Mouse (Mus musculus): ENCODE results near the gene Pptc7.
A peak's percentile ranks its signal among the peaks of the same experiment; 100 is the strongest.

Pptc7 gene

DNA sequence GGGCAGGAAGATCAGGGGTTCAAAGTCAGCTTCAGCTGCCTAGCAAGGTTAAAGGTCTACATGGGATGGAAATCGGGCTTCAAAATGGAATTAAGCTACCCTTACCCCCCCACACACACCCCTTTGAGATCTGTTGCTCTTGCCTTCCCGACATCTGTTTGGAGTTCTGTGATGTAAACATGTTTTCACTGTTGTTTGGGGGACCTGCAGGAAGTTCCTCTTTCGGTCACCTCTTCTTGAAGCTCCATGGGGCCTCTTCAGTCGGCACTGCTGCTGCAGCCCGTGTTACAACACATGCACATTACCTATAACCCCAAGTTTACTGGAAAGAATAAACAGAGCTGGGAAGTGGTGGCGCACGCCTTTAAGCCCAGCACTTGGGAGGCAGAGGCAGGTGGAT lies 17.0 kb upstream of the Pptc7 start:
- DNase-seq (ENCODE audit: low spot score in 2 of 2) = no peak

DNA sequence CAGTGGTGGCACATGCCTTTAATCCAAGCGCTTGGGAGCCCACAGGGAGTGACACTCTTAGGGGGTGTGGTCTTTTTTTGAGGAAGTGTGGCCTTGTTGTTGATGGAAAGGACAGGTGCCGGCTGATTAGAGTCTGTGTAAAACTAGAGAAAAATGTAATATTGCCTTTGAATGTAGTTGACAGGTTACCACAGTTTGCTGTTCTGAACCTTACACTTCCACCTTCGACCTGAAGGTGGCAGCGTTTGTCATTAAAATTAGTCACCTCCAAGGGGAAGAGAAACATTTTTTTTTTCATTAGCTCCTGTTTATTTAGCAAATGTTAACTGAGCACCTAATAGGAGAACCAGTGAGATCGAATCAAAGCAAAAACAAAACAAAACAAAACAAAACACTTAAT lies 16.3 kb upstream of the Pptc7 start:
- peak; percentile 84 to 86 for DNase-seq (ENCODE audit: low spot score in 2 of 2)

DNA sequence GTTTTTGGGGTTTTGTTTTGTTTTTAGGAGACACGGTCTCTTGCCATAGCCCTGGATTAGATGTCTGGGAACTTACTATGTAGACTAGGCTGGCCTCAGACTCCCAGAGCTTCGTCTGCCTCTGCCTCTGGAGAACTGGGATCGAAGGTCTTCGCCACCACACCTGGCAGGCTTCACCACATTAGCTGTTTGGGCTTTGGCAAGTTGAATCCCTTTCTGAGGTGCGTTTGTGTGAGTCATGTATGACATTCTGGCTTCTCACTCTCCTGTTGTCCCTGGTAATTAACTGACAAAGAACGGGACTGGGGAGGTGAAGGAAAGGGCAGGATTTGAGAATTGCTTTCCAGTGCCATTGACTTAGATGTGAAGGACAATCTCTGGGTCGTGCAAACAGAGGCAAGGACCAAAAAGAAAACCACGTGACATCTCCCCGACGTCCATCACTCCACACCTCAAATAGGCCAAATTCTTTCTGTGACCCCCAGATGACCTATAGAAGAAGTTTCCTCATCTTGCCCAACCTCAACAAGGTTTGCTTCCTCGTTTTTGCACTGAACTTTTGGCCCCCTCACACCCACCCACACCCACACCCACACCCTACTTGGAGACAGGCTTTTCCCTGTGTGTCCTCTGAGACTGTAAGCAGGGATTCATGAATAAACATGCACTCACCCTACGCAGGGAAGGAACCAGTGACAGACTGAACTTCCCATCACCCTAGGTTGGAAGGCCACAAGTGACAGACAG lies 15.1 kb upstream of the Pptc7 start:
- DNase-seq (ENCODE audit: low spot score in 2 of 2) = no peak

DNA sequence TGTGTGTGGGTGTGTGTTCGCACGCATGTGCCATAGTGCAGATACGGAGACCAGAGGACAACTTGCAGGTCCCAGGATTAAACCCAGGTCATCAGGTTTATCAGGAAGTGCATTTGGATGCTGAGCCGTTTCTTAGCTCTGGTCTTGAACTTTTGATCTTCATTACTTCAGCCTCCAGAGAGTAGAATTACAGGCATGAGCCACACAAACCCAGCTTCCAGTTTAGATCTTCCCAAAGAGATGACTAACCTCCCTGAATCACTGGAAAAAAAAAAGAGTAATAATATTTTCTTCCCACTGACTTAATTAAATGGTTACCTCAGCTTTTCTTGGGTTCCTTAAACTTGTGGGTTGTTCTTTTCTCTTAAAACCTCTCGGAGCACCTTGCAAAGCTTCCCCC lies 11.3 kb upstream of the Pptc7 start:
- DNase-seq (ENCODE audit: low spot score in 2 of 2) = no peak

DNA sequence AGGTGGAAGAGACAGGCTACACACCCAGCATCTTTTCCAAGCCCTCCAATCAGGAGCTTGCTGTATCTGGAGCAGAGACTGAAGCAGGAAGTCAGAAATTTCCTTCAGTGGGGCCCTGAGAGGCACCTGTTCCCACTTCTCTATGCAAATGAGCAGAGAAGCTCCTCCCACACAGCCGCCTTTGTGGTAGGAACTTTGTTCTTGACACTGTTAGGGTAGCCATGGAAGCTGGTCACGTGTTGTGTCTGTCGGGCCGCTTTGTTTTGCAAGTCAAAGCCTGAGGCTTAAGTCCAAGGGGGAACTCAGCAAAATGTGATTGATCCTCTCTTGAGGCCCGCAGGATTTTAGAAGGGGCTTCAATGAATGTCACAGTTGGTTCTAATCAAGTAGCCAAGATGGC lies 9.4 kb upstream of the Pptc7 start:
- no peak for DNase-seq (ENCODE audit: low spot score in 2 of 2)

DNA sequence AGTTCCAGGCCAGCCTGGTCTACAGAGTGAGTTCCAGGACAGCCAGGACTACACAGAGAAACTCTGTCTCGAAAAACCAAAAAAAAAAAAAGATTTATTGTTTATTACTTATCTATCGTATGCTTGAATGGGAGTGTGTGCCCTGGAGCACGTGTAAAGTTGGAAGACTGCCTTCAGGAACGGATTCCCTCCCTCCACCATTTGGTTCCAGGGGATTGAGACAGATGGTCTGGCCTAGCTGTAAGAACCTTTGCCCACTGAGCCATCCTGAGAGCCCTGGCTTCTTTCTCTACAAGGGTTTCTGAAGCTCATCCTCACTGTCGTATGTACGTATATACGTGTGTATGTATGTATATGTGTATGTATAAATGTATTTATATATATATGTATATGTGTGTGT lies 5.2 kb upstream of the Pptc7 start:
- no peak for DNase-seq (ENCODE audit: low spot score in 2 of 2)

DNA sequence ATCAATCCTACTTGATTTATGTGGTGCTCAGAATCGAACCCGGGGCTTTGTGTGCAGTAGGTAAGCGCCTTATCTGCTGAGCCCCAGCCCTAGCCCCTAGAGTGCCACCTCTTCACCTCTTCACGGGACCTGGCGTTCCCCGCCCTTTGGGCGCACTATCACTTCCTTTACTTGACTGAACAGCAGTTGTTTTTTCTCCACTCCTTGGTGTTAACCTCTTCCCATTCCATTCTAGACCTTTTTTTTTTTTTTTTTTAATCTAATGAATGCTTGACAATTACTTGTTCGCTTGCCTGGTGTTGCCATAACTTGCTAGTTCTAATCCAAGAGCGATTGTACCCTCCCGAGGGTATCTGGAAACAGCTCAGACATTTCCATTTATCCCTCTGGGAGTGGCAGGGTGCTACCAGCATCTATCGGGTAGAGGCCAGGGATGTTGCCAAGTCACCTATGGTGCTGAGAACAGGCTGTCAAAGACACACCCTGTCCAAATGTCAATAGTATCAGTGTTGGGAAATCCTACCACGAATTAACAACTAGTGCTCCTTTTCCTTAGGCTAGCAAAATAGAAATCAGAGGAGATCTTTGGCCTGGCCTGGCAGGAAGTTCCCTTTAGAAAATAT lies 4.3 kb upstream of the Pptc7 start:
- no peak for DNase-seq (ENCODE audit: low spot score in 2 of 2)

DNA sequence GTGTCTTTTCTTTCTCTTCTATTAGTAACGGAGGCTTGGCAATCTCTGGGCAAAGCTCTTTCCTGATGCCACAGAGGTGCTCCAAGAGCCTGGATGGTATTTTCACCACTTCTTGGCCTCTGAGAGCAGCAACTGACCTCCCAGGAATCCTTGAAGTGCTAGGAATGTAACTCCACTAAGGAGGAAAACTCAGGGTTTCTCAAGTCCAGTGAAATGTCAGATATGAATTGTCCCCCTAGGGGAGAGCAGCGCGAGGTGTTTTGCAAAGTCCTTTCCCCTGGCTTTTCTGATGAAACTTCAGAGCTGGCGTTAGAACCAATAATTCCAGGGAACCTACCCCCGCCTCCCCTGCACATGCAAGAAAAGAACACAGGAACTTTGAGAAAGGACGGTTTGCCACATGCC lies 3.7 kb upstream of the Pptc7 start:
- no peak for DNase-seq (ENCODE audit: low spot score in 2 of 2)

DNA sequence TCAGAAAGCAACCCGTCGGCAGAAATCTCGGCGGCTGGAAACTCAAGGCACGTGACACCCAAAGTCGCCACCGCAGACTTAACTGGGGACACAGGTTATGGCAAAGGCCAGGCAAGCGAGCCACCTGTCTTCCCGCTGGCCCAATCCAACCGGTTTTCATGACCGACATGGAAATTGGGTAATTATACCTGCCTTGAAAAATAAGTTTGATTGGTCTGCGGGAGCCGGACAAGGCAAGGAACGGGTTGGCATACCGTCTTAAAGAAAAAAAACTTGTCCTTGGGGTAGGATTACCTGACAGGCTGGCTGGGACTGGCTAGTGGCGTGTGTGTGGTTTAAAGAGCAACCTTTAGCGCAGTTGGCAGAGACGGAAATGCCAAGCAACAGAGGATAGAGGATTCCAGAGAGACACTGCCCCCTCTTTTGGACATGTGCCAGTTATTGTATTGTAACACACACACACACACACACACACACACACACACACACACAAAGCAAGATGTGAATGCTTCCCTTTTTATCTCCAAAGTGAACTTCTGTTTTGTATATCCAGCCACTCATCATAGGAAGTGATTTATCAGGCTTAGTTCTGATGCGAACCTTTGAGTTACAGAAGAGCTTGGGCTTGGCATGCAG lies 3.2 kb upstream of the Pptc7 start:
- peak in 1 of 2 experiments; percentile 26 for DNase-seq (ENCODE audit: low spot score in 2 of 2)

DNA sequence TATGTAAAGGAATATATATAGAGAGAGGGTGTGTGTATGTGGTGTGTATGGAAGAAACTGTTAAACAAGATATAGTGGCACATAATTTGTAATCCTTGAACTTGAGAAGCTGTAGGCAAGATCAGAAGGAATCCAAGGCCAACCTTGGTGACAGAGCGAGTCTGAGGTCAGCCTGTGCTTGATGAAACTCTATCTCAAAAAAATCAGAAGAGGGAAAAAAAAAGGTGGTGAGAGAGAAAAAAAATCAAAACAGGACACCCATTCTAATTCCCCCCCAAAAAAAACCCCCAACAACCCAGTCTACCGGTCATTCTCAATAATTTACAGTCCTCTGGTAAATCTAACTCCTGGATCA lies 360 bp upstream of the Pptc7 start:
- DNase-seq (ENCODE audit: low spot score in 2 of 2) = no peak

DNA sequence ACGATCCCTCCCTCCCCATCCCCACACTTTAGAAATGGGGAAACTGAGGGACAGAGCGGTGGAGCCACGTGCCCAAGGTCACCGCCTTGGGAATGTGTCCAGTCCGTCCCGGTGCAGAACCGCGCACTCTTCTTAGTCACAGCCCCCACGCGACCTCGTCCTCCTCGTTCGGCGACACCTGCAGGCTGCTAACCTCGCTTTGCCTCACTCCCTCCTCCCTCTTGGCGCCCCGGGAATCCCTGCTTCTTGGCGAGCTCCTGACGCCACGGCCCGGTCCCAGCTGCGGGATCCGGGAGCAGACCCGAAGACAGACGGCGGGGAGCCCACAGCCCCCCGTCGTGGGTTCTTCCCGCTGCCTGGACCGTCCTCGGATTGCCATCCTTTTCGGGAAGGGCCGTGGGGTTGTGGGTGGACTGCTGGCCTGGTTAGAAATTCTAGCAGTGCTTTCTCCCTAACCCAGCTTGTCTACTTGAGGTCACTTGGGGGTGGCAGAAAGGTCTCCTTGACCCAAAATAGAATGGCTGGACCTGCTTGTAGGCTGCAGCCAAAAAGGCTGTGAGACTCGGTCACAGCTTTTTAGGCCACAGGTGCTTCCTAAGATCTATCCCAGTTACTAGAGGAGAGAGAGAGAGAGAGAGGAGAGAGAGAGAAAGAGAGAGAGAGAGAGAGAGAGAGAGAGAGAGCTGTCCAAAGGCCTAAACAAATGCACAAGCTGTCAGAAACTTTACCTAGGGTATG lies 1.0 kb downstream of the Pptc7 start:
- DNase-seq (ENCODE audit: low spot score in 2 of 2) = peak in 1 of 2 experiments; percentile 50

DNA sequence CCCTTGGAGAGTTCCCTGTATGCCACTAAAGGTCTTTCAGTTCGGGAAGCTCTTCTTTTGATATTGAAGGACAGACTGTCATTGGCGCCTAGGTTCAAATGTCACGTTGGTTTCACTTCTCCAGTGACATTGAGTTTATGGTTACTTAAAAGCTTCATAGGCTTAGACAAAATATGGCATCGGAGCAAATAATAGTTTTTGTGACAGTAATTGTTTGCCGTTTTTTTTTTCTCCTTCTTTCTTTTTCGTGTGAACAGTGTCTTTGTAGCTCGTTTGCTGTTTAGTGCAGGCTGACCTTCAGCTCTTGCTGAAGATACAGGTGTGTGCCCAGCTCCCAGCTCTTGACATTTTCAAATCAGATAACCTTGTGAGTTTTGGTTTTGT lies 1.6 kb downstream of the Pptc7 start:
- DNase-seq (ENCODE audit: low spot score in 2 of 2) = no peak

DNA sequence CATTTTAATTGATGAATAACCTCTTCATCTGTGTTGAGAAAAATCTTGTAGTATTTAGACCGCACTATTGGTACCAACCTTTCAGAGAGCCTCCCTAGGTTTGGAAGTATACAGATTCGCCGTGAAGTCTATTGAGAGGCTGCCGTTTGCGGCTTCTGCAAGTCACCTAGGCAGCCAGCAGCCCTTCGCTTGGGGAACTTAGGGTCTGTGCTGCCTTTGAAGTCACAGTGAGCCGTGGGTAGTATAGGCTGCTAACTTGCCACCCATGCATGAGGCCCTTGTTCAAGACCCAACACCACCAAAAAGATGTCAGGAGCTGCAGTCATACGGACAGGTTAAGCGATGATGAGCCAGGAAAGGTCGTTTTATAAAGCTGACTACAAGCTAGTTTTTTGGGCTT lies 2.0 kb downstream of the Pptc7 start:
- no peak for DNase-seq (ENCODE audit: low spot score in 2 of 2)

DNA sequence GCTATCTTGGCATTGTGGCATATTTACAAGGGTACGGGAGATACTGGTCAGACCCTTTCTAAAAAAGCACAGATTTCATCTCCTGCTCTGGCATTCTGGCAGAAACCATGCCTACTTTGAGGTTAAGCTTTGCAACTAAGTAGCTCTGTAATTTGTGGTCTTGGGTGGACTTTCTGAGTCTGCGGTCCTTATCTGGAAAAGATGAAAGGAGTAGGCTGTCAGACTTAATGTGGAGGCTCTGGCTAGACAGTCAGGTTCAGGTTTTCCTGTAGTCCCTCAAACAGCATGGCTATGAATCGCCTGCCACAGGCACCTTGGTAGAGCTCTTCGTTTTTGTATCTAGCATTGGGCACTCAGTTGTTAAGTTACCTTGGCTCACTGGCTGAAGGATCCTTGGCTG lies 2.9 kb downstream of the Pptc7 start:
- no peak for DNase-seq (ENCODE audit: low spot score in 2 of 2)

DNA sequence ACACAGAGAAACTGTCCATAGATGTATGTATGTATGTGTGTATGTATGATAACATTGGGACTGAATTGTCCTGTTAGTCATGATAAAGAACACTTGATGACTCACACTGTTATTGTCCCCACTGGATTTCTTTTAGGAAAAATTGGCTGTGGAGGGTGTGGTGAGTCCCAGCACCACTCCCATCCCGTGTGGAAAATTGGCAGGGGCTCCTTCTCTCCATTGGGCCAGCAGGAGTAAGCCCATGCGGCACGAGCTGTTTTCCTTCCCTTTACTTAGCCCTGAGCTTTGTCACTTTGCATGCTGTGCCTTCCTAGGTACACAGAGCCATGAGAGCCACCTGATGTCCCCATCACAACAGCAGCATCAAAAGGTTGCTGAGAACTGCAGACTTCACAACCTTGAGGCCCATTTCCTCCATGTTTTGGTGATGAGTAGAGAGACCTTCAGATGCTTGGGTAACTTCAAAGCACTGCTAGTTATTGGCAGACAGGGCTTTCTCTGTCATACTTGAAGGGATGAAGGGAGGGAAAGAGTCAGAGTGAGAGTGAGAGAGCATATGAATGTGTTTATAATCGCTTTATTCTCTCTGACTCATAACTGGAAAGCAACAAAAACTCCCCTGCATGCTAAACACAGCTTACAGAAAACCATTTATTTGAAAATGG lies 4.1 kb downstream of the Pptc7 start:
- DNase-seq (ENCODE audit: low spot score in 2 of 2) = no peak

DNA sequence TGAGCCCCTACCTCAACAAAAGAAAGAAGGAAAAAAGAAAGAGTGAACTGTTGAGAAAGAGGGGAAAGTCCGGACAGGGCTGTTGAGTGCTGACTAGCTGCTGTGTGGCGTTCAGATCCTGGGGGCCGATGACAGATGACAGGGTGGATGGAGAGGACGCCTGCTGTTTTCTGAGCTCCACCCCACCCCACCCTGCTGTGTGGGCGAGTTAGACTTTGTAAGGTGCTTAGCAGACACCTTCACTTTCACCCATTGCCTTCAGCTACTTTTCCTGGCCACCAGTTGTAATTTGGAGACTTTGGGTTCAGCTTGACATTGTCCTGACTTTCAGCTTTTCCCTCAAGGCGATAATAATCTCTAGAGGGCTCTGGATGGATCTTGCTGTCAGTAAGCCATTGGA lies 7.0 kb downstream of the Pptc7 start:
- DNase-seq (ENCODE audit: low spot score in 2 of 2) = no peak

DNA sequence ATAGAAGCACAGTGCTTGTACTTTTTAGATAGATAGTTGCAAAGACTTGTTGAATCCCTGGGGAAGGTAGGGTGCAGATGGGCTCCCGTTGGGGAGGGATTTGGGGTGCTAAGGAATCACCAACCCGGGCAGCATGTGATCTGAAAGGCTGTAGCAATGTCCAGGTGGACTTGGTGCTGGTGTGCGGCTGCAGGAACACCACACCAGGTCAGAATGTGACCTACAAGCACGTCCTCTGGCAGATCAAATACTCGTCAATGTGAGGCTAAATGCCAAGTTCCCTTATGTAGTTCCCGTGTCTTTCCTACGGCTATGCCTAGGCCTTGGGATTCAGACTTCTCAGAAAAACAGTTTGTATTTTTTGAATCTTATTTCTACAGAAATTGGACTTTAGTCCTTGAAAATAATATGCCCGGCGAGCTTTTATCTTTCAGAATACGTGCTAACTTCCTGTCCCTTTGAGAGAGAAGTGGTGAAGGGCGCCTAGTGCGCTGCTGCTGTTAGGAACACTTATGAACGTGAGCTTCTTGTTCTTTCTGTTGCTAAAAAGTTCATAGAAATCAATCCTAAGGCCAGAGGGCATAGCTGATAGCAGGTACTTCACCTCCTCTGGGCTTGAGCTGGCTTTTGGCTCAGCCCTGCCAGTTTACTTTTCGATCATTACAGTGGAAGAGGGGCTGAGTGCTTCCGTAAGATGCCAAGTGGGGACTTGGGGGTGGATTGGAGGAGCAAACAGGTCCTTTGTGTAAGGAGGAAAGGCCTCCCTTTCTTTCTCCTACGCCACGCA lies 7.6 kb downstream of the Pptc7 start:
- DNase-seq (ENCODE audit: low spot score in 2 of 2) = no peak

DNA sequence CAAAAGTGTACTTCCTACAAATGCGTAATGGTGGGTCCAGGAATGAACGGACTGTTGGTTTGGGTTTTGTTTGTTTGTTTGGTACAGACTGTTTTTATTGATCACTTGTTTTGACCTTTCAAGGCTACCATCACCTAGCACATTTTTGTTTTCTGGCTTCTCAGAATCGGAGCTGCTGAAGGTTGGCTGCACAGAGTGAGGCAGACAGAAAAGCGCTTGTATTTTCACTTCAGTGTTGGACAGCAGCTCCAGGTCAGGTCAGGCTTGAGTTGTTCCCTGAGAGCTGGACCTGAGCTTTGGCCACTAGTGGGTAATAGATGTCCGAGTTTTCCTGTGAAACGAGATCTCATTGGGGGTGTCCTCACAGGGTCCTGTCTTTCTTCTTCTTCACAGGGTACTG lies 9.0 kb downstream of the Pptc7 start:
- DNase-seq (ENCODE audit: low spot score in 2 of 2) = no peak

DNA sequence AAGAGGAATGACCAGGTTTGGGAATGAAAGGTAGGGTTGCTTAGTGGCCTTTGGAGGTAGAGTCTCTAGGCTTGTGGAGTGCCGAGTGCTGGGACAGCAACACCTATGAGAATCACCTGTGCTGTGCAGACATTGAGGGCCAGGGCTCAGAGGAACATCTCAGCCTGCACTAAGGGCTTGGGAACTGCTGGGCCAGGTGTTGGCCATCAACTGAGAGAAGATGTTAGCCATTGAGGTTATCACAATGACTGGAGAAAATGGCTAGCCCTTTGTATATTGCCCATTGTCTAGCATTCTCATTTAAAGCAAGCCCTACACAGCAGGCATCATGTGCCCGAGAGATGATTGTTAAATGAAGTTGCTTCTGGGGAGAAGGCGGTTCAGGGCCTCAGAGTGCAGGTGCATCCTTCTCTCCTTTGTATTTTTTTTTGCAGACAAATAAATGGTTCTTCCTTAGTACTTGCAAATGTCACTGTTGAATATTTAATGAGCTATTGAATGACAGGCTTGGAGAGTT lies 10.1 kb downstream of the Pptc7 start:
- DNase-seq (ENCODE audit: low spot score in 2 of 2) = no peak

DNA sequence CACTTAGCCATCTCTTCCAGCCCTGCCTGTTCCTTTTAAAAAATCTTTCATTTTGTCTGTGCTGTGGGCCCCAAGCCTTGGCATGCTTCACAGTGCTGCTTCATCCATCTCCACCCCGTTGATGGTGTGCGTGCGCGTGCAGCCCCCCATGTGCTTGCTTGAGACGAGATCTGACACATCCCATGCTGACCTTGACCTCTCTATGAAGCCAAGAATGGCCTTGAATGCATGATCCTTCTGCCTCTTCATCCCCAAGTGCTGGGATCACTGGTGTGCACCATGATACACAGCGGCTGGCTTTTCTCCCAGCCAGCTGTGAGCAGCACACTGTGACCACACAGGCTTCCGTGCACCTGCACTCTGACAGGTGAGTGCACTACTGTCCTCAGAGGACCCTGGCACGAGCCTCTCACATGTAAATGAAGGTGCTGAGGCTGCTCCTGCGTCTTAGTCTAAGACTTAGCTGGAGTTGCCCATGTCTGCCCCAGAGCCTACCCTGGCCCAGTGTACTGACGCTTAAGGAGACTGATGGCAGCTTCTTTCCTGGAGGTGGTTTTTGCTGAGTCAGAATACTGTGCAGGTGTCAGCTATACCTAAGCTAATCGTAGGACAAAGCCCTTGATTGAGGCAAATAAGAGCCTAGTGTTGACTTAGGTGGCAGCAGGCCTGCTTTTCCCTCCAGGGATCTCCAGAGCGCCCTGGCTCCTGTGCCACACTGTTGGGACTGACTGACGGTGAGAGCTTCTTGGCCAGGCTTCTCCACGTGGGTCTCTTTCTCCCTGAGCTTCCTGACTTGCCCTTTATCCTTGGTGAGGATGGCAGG lies 11.2 kb downstream of the Pptc7 start:
- no peak for DNase-seq (ENCODE audit: low spot score in 2 of 2)

Data from right cerebral cortex, adult 2 months (tissue).